Mouse (Mus musculus): ENCODE measurements around the gene Xrcc3.
A peak's percentile ranks its signal among the peaks of the same experiment; 100 is the strongest.

The Xrcc3 gene

GRCm38 (mm10) chr12:111770651-111771050 lies 43.0 kb downstream of the Xrcc3 start:
- no peak for DNase-seq

DNA sequence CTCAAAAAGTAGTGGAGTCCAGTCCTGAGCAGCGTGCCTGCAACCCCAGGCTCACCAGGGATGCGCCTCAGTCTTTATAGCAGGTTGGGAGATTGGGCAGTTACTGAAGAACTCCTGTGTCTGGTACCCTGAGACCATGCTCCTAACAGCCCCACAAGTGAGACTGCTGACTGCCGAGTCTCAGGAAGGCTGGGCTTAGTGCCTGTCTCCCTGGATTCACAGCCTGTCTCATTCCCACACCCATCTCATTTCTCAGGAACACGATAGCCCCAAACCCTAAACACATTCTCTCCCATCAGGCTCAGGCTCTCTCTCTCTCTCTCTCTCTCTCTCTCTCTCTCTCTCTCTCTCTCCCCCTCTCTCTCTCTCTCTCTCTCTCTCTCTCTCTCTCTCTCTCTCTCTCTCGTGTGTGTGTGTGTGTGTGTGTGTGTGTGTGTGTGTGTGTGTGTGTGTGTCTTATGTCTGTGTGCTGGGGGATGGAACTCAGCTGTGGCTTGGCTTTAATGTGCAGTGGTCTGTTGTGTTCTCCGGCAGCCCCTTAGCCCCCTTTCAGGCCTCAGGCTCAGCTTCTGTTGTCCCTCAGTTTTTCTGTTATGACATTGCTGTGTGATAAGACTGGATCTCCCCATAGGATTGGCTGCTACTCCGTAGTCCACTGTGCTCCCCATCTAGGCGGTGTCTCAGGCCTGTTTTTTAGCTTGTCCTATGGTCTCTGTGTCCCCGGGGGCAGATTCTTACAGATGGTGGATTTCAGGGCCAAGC lies 43.7 kb downstream of the Xrcc3 start:
- DNase-seq: no peak

- DNase-seq: peak; percentile 67 to 83
Observed at GRCm38 (mm10) chr12:111769306-111769705, 44.4 kb downstream of the Xrcc3 start.

DNA sequence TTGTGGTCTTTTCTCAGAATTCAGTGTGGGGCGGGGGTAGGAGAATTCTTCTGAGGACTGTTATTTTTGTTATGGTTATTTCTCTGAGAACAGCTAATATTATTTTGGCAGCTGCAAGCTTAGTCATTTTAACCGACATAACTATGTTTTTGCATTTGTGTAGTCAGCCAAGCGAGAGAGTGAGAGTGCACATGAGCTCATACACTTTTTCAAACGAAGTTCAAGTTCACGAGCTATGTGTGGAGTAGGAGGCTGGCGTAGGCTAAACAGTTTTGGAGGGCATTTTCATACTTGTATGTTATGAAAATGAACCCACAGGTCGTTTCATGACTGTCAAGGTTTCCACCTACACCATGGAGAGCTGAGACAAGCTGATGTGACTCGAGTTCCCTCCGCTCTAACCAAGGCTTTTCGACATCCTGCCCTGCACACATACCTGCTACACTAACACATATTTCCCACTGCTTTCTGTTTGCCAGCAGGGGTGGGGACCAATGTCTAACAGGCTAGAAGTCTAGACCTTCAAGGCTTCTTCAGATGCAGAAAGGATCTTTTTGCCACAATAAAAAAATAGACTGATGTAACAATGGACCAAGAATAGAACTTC lies 45.2 kb downstream of the Xrcc3 start:
- DNase-seq: no peak

GRCm38 (mm10) chr12:111766313-111767236 lies 47.1 kb downstream of the Xrcc3 start:
- no peak for DNase-seq

DNA sequence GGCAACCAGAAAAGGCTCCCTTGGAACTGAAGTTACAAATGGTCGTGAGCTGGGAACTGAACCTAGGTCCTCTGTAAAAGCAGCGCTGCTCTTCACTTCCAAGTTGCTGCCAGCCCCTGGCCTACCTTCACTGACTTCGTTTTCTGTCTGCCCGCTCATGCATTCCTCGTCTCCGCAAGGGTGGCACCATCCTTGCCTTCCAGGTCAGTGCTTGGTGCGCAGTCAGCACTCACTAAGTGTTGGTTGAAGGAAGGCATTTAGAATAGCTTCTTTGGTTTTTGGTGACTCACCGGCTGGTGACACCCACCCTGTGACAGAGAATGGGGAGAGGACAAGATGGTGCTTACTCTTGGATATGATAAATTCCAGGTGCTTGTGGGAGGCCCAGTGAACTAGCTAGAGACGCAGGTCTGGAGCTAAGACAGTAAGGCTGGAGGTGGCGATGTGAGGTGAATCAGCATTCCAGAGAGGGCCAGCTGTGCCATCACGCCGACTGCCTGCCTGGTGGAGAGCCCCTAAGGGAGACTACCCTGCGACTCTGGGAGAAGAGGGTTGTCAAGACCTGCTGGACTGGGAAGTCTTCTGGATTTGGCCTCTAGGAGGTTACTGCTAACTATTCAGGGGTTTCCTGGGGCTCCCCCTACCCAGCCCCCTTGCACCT lies 50.9 kb downstream of the Xrcc3 start:
- DNase-seq: no peak

DNA sequence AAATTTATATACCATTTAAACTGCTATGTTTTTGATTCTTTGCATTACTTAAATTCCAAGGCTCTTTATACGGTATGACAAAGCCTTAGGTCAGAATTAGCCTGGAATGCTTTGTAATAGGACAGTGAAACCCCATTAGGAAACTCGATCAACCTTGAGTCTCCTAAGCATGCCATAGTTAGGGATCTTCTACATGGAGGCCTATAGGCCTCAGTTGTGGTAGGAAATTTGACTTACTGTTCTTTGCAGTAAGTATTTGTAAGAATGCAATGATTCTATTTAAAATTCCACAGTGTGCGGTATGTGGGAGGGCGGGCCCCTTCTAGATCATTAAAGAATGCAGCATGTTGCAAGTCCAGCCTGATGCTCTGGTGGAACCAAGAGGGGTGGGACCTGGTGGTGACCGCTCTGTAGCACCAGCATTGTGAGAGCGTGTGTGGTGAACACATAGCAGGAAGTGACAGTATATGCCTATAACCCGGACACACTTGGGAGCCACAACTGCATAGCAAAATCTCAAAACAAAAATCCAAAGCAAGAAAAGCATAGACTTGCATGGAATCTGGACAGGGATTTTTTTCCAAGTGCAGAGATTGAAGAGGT lies 53.3 kb downstream of the Xrcc3 start:
- DNase-seq: no peak

DNA sequence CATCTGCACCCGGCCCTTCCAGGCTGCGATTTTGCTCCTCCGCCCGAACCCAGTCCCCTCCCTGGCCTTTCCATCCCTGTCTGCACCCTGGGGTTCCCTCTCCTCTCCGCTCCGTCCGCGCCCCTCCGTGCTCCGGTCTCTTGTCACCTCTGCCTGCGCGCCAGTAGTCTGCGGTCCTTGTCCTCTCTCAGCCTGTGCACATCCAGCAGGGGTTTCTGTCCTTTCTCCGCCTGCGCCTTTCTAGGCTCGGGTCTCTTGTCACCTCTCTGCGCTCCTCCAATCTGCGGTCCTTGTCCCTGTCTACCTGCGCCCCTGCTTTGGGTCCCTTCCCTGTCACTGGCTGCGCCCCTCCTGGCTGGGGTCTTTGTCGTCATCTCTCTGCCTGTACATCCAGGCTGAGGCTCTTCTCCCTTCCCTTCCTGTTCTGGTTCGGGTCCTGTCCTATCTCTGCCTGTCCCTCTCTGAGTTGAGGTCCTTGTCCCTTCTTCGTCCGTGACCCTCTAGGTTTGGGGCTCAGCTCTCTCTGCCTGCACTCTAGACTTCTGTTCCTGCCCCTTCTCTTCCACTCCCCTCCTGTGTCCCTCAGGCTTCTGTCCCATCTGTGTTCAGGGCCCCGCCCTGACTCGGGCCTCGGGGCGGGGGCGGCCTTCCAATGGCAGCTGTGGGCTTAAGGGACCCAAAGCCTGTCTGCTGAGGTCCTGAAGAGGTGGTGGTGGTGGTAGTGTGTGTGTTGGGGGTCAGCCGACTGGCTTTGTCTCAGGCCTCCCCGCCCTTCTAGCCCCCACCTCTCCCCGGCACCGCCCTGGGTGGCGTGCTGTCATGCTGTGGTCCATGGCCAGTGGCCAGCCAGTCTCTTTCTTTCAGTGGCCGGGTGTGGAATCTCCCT lies 54.3 kb downstream of the Xrcc3 start:
- DNase-seq: peak; percentile 77 to 79

- DNase-seq: peak; percentile 88 to 94
Observed at GRCm38 (mm10) chr12:111758381-111759175, 55.1 kb downstream of the Xrcc3 start, which contains the start of gene Klc1. Gene Klc1, plus strand, starts transcription at chr12:111758849.

DNA sequence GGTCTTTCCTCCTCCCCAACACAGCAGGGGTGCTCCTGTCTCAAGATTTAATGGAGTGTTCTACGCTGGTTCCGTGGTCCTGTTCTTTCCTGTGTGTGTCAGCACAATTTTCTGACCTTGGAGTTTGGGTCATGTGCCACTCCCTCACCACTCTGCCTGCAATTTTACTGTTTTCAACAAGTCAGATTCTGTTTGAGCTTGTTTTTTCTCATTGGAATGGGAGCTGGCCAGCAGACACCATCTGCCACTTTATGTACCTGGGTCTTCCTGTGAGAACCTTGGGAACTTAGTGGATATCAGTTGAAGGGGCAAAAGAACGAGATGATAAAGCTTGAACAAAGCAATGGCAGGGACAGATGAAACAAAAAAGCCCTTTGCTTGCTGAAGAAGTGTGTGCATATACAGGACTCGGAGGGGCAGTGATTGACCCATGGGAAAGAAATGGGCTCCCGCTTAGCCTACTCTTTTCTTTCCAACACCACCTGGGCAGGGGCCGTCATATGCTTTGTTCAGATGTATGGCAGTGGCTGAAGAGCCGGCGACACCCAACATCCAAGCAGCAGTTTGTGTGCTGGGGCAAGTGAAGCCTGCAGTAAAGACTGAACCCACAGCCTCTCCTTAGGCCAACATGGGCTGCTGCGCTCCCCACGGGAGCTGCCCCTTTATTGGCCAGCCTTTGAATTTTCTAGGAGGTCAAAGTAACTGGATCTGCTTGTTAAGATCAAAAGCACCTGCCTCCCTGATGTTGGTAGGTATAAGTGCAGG lies 55.9 kb downstream of the Xrcc3 start:
- peak; percentile 31 to 47 for DNase-seq

- no peak for DNase-seq
Observed at GRCm38 (mm10) chr12:111756698-111757082, 57.0 kb downstream of the Xrcc3 start.

GRCm38 (mm10) chr12:111756082-111756697 lies 57.5 kb downstream of the Xrcc3 start:
- no peak for DNase-seq

DNA sequence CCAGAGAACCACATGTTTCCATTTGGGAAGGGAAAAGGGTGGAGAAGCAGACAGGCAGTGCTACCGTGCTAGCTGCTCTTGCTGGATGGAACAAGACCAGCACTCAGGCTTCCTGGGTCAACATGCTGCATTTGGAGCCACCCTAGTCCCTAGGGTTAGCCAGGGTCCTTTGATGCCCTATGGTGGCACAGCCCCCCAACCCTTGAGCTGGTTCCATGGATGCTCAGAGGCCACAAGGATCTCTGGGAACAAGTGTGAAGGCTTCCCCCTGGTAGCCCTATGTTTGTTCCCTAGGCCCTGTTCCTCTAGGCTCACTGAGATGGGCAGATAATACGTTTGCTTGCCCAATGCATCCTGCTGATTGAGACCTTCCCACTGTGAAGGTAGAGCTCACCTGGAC lies 58.4 kb downstream of the Xrcc3 start:
- no peak for DNase-seq

DNA sequence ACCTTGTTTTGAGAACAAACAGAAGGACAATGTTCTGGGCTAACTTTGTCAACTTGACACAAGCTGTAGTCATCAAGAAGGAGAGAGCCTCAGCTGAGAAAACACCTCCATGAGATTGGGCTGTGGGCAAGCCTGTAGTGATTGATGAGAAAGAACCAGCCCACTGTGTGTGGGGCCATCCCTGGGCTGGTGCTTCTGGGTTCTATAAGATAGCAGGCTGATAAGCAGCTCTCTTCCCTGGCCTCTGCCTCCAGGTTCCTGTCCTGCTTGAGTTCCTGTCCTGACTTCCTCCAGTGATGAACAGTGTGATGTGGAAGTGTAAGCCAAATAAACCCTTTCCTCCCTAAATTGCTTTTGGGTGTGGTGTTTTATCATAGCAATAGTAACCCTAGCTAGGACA lies 59.0 kb downstream of the Xrcc3 start:
- DNase-seq: no peak

DNA sequence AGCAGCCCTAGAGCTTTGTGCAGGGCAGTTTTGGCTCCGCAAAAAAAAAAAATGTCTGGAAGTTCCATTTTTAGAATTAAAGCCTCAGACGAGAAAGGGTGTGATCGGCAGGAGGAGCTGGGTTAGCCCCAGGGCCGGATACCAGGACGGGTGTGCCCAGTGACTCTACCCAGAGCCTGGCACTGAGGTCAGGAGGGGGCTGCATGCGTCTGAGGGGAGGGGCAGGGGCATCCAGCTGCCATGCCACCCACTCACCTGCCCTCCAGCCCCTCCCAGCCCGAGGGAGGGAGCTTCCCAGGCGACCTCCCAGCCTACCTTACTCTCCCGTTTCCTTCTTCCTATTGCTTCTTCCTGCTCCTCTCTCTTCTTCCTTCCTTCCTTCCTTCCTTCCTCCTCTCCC lies 60.3 kb downstream of the Xrcc3 start:
- no peak for DNase-seq

Data from cerebellum, postnatal 14 days (tissue).